Mouse (Mus musculus): ENCODE results near the gene Pnpla2.
"Not testable (repeated sequence)": the region's sequence is repeated elsewhere in the genome, so short reads cannot be mapped to it uniquely, and the experiment has no call there.

Pnpla2 gene

GRCm38 (mm10) chr7:141432186-141432611, 22.8 kb upstream of the Pnpla2 start:
- no peak for DNase-seq

GRCm38 (mm10) chr7:141432741-141433516, 22.1 kb upstream of the Pnpla2 start:
- DNase-seq = peak in 1 of 2 experiments; percentile 9

- DNase-seq = peak in 1 of 2 experiments; percentile 27
These were observed 21.2 kb upstream of the Pnpla2 start for GRCm38 (mm10) chr7:141433517-141434400.

DNA sequence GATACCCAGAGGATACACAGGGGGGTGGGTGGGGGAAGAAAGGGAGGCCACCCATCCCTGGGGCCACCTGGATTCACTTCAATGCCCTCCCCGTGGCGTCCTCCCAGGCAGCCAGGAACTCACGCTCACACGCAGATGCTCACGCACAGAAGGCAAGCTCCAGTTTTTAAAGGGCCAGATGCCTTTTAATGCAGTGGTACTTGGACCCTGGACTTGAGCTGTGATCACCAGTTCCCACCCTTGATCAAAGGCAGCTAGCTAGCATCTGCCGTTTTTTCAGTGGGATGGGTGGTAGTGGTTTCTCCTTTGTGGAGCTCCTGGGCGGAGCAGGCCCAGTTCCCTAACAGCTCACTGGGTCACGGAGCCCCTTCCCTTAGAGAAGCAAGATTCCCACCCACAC, 20.5 kb upstream of the Pnpla2 start:
- peak in 1 of 2 experiments; percentile 43 for DNase-seq

GRCm38 (mm10) chr7:141435129-141435855, 19.7 kb upstream of the Pnpla2 start:
- peak; percentile 59 to 70 for DNase-seq

GRCm38 (mm10) chr7:141435856-141436522, 19.0 kb upstream of the Pnpla2 start:
- DNase-seq = no peak

- DNase-seq = no peak
These were observed 18.5 kb upstream of the Pnpla2 start for GRCm38 (mm10) chr7:141436523-141436892.

DNA sequence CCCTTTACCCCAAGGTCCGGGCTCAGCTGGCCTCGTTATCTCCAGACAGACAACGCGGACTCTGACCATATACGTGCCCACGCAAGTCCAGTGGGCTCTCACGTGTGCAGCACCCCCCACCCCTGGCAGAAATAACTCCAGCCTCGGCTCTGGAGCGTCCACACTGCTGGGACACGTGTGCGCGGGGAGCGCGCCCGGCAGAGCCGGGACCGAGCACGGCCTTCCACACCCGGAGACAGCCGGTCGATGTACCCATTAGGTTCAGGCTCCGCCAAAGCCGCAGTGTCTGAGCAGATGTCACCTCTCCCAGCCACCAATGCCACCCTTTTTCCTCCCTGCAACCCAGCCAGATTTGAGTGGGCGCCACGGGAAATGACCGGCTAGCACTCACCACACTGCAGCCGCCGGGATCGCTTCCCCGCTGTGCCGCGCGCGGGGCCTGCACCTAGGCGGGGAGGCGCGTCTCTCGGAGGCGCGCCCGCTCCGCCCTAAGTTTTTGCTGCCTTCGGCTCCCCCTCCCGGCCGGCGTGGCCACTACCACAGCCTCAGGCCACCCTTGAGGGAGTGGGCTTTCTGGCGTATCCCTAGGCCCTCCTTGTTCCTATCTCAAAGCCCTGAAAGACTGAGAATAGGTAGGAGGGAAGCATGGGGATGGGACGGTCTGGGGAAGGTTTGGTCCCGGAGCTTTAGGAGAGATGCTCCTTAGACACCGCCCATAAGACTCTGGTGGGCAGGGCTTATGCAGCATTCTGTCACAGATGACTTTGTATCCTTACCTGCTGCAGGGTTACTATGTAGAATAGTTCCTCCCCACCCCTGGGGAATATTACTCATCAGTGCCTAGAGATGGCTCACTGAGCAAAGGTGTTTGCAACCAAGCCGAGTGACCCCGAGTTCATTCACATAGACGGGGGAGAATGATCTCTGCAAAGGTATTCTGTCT, 17.5 kb upstream of the Pnpla2 start, which contains the start of gene Slc25a22:
Slc25a22 (minus strand) TSS at position 715 of the 943 bp plus-strand sequence.
- DNase-seq = peak; percentile 85 to 86

DNA sequence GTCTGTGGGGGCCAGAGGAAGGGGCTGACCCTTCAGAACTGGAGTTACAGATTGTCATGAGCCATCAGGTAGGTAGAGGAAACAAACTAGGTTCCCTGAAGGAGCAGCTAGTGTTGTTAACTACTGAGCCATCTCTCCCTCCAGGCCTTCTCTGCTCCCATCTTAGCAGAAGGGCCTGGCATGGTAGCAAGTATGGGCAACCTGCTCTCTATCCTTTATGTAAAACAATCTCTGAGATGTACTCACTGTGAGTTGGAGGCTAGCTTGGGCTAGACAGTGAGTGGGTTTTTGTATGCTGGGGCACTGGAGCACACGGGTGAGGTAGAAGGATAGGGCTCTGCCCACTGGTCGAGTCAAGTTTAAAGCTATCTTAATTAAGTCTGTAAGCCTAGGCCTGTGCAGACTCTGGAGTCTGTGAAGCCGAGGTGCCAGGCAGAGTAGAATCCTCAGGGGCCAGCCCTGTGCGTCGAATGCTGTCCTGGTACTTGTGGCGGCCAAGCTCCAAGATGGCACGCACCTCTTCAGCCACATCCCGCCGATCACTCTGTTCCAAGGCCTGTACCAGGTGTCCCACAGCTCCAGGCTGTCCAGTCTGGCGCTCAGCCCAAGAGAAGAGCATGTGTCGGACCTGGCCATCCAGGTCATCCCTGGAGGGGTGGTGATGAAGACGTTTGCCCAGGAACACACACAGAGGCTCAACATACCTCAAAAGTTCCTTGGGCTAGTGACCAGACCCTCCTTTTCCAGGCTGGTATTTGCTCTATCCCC, 16.6 kb upstream of the Pnpla2 start:
- no peak for DNase-seq

DNA sequence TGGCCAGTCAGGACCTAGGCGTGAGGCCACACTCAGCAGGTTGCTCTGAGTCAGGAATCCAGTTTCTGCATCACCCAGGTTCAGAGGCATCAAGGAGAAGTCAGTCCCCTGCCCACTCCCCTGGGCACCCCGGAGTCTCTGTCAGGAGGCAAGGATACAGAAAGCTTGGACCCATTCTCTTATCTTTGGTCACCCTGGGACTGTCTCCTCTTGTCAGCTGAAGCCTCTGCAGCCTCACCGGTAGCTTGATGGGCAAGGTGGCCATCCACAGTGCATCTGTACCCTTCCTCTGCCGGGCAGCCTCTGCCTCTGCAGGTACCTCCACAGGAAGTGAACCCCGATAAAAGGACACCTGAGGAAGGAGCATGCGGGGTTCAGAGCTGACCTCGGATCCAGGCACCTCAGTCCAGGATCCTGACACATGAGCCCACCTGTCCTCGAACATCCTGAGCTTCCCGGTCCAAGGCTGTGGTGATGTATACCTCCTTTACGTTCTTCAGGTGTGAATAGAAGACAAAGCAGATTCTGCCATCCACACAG, 15.8 kb upstream of the Pnpla2 start:
- no peak for DNase-seq

DNA sequence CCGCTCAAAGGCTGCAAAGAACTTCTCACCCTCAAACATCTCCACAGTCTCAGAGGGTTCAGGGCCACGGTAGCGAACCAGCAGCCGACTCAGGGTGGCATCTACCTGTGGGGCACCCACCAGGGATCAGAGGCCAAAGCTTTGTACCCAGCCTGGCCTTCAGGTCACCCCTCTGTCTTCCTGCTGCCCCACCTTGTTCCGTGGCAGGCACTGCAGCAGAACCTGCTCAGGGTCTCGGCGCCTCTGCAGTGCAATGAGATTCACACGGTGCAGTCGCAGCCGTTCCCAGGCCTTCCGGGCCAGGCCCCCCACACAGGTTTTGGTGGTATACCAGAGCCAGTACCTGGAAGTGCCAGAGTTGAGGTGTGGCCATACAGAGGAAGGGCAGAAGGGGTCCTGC, 15.2 kb upstream of the Pnpla2 start:
- DNase-seq = peak in 1 of 2 experiments; percentile 16

- peak in 1 of 2 experiments; percentile 38 for DNase-seq
These were observed 14.4 kb upstream of the Pnpla2 start for GRCm38 (mm10) chr7:141440613-141441012.

GRCm38 (mm10) chr7:141441460-141441859, 13.5 kb upstream of the Pnpla2 start:
- DNase-seq = no peak

- peak in 1 of 2 experiments; percentile 14 for DNase-seq
These were observed 12.8 kb upstream of the Pnpla2 start for GRCm38 (mm10) chr7:141442199-141442598.

DNA sequence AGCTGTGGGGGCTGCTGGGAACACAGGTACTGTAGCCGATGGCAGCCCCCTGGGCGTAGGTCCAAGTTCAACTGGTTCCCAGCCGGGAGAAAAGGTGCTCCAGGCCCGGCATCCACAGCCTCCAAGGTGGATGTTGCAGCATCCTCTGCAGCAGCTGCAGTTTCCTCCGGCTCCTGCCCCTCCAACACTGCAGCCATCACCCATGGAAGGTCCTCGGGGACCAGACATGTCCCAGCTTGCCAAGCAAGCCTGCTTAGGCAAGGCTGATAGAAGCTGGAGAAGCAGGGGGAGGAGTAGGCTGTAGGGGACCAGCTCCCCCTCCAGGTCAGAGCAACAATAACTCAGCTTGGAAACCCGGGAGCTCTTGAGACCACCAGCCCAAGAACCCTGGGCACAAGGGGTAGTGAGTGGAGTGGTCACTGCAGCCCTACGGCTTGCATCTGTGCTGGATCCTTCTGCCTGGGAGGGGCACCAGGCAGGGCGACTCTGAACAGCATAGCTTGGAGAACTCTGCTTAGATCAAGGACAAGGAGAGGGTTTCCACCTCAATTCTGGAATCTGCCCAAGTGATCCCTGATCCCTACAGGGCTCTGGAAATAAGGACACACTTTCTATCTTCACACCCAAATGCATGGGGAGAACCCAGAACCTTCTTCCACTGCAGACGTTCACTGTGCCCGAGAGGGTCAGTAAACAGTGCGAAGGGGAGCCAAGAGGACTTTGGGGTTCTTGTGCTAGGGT, 11.7 kb upstream of the Pnpla2 start:
- DNase-seq = peak; percentile 43 to 55

- DNase-seq = peak; percentile 58 to 73
These were observed 11.2 kb upstream of the Pnpla2 start, which contains the start of gene Pidd1 for GRCm38 (mm10) chr7:141443828-141444237. Gene Pidd1, minus strand, starts transcription at chr7:141444025.

DNA sequence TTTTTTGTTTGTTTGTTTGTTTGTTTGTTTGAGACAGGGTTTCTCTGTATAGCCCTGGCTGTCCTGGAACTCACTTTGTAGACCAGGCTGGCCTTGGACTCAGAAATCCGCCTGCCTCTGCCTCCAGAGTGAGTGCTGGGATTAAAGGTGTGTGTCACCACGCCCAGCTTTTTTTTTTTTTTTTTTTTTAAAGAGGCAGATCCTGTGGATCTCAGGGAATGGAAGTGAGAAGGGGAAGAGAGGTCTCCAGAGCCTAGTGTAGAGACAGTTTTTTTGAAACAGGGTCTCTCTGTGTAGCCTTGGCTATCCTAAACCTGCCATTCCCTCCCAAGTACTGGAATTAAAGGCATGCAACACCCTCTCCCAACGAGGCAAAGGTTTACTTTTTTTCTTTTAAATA, 8.6 kb upstream of the Pnpla2 start:
- DNase-seq = not testable (repeated sequence)

GRCm38 (mm10) chr7:141447110-141447991, 7.6 kb upstream of the Pnpla2 start, which contains the start of gene Rplp2:
Gene Rplp2, plus strand, starts transcription at chr7:141447370.
- peak; percentile 93 for DNase-seq
